Mouse (Mus musculus): ENCODE data around the gene Ttc28. TPM values are rescaled to one million over a fixed set of nuclear protein-coding genes. Genes with fewer than 3 reads are reported as not detected.

The Ttc28 gene
- total and polyA plus RNA-seq, 2 experiments from 2014 or later = 10.6 to 53.1 TPM

- 84% methylated on average over 10 of the region's 10 CpGs for WGBS
- Histone ChIP-seq H3K9ac (replicated peaks; ENCODE audit: low read length, poor library complexity, severe bottlenecking) (no peak overlapping the region), H3K27ac (ENCODE audit: low read depth, low read length) (no peak overlapping the region), H3K27me3 (ENCODE audit: insufficient read depth, low read length) (no peaks in the 10 kb centered on the region), H3K9me3 (ENCODE audit: low read length) (no peaks in the 10 kb centered on the region), H3K4me2 (ENCODE audit: low read depth, low read length, poor library complexity, severe bottlenecking) (no peak overlapping the region), H3K36me3 (ENCODE audit: insufficient read depth, low read length) (peaks cover 3% of the 10 kb centered on the region; the same call in 1 of the 2 replicates), H3K4me1 (ENCODE audit: insufficient read depth, low read length) (0 out of 2 replicates have a peak, but pooled peaks cover 4% of the 10 kb centered on the region), H3K4me3 (ENCODE audit: low read depth, low read length) (no peak overlapping the region)
- ATAC-seq (ENCODE audit: low FRiP score) = no peak
- no peak for TF ChIP-seq CTCF (IDR thresholded peaks at IDR 0.05)
- no peak for DNase-seq (ENCODE audit: low spot score)
These were observed 235.0 kb downstream of the Ttc28 start for GRCm38 (mm10) chr5:111114597-111114996.

- H3K4me3 ChIP-seq (ENCODE audit: low read depth, low read length) = no peak overlapping the region
- no peak for ATAC-seq (ENCODE audit: low FRiP score)
- H3K36me3 ChIP-seq (ENCODE audit: insufficient read depth, low read length) = peaks cover 3% of the 10 kb centered on the region; the same call in 1 of the 2 replicates
- no peak overlapping the region for H3K9ac ChIP-seq (replicated peaks; ENCODE audit: low read length, poor library complexity, severe bottlenecking)
- H3K27ac ChIP-seq (ENCODE audit: low read depth, low read length) = no peak overlapping the region
- no peak for DNase-seq (ENCODE audit: low spot score)
- H3K4me1 ChIP-seq (ENCODE audit: insufficient read depth, low read length) = 0 out of 2 replicates have a peak, but pooled peaks cover 8% of the 10 kb centered on the region
- no peak for TF ChIP-seq CTCF (IDR thresholded peaks at IDR 0.05)
- no peaks in the 10 kb centered on the region for H3K9me3 ChIP-seq (ENCODE audit: low read length)
- no peaks in the 10 kb centered on the region for H3K27me3 ChIP-seq (ENCODE audit: insufficient read depth, low read length)
- H3K4me2 ChIP-seq (ENCODE audit: low read depth, low read length, poor library complexity, severe bottlenecking) = no peak overlapping the region
- 66% methylated on average over 15 of the region's 15 CpGs for whole genome bisulfite sequencing
These were observed 236.1 kb downstream of the Ttc28 start for GRCm38 (mm10) chr5:111115519-111116350.

GRCm38 (mm10) chr5:111119805-111120204, 240.2 kb downstream of the Ttc28 start:
- DNase-seq (ENCODE audit: low spot score) = no peak
- H3K9ac ChIP-seq (replicated peaks; ENCODE audit: low read length, poor library complexity, severe bottlenecking) = no peak overlapping the region
- WGBS = 69% methylated on average over 3 of the region's 3 CpGs

GRCm38 (mm10) chr5:111120298-111120697, 240.7 kb downstream of the Ttc28 start:
- Histone ChIP-seq H3K9me3 (ENCODE audit: low read length) (no peaks in the 10 kb centered on the region), H3K9ac (replicated peaks; ENCODE audit: low read length, poor library complexity, severe bottlenecking) (no peak overlapping the region), H3K27me3 (ENCODE audit: insufficient read depth, low read length) (no peaks in the 10 kb centered on the region), H3K4me2 (ENCODE audit: low read depth, low read length, poor library complexity, severe bottlenecking) (no peak overlapping the region), H3K27ac (ENCODE audit: low read depth, low read length) (no peak overlapping the region), H3K36me3 (ENCODE audit: insufficient read depth, low read length) (no peaks in the 10 kb centered on the region), H3K4me3 (ENCODE audit: low read depth, low read length) (no peak overlapping the region), H3K4me1 (ENCODE audit: insufficient read depth, low read length) (peaks cover 21% of the 10 kb centered on the region; the same call in 1 of the 2 replicates)
- 71% methylated on average over 7 of the region's 7 CpGs for WGBS
- TF ChIP-seq CTCF (IDR thresholded peaks at IDR 0.05) = no peak
- ATAC-seq (ENCODE audit: low FRiP score) (no peak), DNase-seq (ENCODE audit: low spot score) (peak; percentile 44)

More at GRCm38 (mm10) chr5:111119805-111120204, 240.2 kb downstream of the Ttc28 start:
- no peak for TF ChIP-seq CTCF (IDR thresholded peaks at IDR 0.05)
- no peak overlapping the region for H3K4me3 ChIP-seq (ENCODE audit: low read depth, low read length)
- no peaks in the 10 kb centered on the region for H3K9me3 ChIP-seq (ENCODE audit: low read length)
- H3K36me3 ChIP-seq (ENCODE audit: insufficient read depth, low read length) = no peaks in the 10 kb centered on the region
- ATAC-seq (ENCODE audit: low FRiP score) = no peak
- H3K27ac ChIP-seq (ENCODE audit: low read depth, low read length) = no peak overlapping the region
- peaks cover 21% of the 10 kb centered on the region; the same call in 1 of the 2 replicates for H3K4me1 ChIP-seq (ENCODE audit: insufficient read depth, low read length)
- no peak overlapping the region for H3K4me2 ChIP-seq (ENCODE audit: low read depth, low read length, poor library complexity, severe bottlenecking)
- H3K27me3 ChIP-seq (ENCODE audit: insufficient read depth, low read length) = no peaks in the 10 kb centered on the region

GRCm38 (mm10) chr5:111120705-111121420, 241.3 kb downstream of the Ttc28 start:
- ATAC-seq (ENCODE audit: low FRiP score) (no peak), DNase-seq (ENCODE audit: low spot score) (peak; percentile 57)
- no peak overlapping the region for H3K9ac ChIP-seq (replicated peaks; ENCODE audit: low read length, poor library complexity, severe bottlenecking)
- no peak for TF ChIP-seq CTCF (IDR thresholded peaks at IDR 0.05)
- H3K4me2 ChIP-seq (ENCODE audit: low read depth, low read length, poor library complexity, severe bottlenecking) = no peak overlapping the region
- H3K36me3 ChIP-seq (ENCODE audit: insufficient read depth, low read length) = no peaks in the 10 kb centered on the region
- WGBS = 36% methylated on average over 10 of the region's 10 CpGs
- H3K4me3 ChIP-seq (ENCODE audit: low read depth, low read length) = no peak overlapping the region
- H3K4me1 ChIP-seq (ENCODE audit: insufficient read depth, low read length) = peaks cover 21% of the 10 kb centered on the region; the same call in 1 of the 2 replicates
- no peaks in the 10 kb centered on the region for H3K27me3 ChIP-seq (ENCODE audit: insufficient read depth, low read length)
- no peaks in the 10 kb centered on the region for H3K9me3 ChIP-seq (ENCODE audit: low read length)
- H3K27ac ChIP-seq (ENCODE audit: low read depth, low read length) = peak overlapping the region; percentile 8; the same call in 1 of the 2 replicates

Data from midbrain, postnatal 0 days (tissue).